Mouse (Mus musculus) erythroblast, embryonic 14.5 days (primary cell): ENCODE results near the gene Sppl3.

Experiments
- GATA1 ChIP-seq: IDR thresholded peaks from 2 replicates; pipeline ENCODE4 v1.6.1; 2012; ENCODE audit warnings: low read length, inconsistent platforms, mixed read lengths
- TAL1 ChIP-seq: IDR thresholded peaks from 3 replicates; pipeline ENCODE4 v1.6.1; 2012; ENCODE audit warnings: low read length, inconsistent platforms, mixed read lengths

GRCm38 (mm10) chr5:114964967-114965898, 45.7 kb upstream of the Sppl3 start:
- TF ChIP-seq GATA1, result no peak
- no peak for TF ChIP-seq TAL1
